8 mouse cellular contexts compared by ENCODE assay signal in the genomic region with DNA sequence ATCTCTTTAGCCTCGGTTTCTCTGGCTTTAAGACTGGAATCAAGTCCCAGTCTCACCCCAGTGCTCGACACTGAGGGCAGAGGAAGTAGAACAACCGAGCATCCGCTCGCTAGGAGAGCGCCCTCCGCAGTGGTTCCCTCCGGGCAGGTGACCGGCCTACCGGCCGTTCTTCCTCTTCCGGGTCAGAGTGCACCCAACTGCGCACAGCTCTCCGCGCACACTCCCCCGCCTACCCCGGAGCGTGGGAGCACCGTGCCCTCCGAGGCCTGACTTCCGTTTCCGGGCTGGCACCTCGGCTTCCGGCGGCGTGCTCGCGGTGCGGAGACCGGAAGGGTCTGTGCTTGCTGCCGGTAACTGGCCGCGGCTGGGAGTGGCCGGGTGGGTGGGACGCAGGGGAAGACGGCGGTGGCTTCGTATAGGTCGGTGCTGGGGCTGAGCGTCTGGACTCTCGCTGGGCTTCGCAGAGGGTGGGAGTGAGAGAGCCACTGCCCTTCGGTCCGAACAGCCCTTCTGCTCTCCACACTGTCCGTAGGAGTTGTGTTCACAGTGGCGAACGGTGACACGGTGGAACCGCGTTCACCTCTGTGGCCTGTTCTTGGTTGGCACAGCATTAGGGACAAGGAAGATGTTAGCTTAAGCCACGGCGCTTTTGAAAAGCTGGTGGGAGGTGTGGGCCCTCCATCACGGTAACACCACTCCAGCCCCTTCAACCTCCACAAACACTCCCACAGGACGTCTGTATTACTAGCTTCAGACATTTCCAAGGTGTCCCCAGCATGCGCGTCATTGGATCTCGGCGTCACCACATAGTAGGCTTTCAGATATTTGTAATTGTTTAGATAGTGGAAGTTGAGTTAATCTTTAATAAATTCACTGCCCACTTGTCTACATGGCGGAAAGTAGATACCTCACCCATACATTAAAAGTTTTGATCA. TPM values are rescaled to one million over a fixed set of nuclear protein-coding genes. Genes with fewer than 3 reads are reported as not detected.
DNase-seq lines count a peak whose midpoint lies in the region; ATAC-seq and TF ChIP-seq lines count a peak whose summit lies in the region.

A gene (plus strand): TSS at position 185 of the 935 bp plus-strand sequence.

- peaks cover 31% of the 10 kb centered on the region for H3K36me3 ChIP-seq in C2C12 (ENCODE audit: control insufficient read depth, insufficient read depth)
- H3K36me3 ChIP-seq in erythroblast, embryonic 14.5 days (ENCODE audit: control insufficient read depth) = peaks cover 30% of the 10 kb centered on the region
- H3K36me3 ChIP-seq in heart, embryonic 12.5 days = peaks cover 28% of the 10 kb centered on the region
- peaks cover 4% of the 10 kb centered on the region; the same call in 1 of the 2 replicates for H3K36me3 ChIP-seq in kidney, postnatal 0 days (ENCODE audit: insufficient read depth, low read length)
- H3K36me3 ChIP-seq in liver, embryonic 11.5 days (ENCODE audit: control insufficient read depth, insufficient read depth, low read length) = peaks cover 12% of the 10 kb centered on the region
- peaks cover 18% of the 10 kb centered on the region for H3K36me3 ChIP-seq in stomach, embryonic 14.5 days (ENCODE audit: control insufficient read depth, insufficient read depth, low read length)

- H3ac ChIP-seq in C2C12 (ENCODE audit: control insufficient read depth, insufficient read length, low read depth) = peak within 1 kb of the TSS; percentile 98

- H3K79me3 ChIP-seq in C2C12 (ENCODE audit: low read depth) = peaks cover 17% of the 10 kb centered on the region

- peak; percentile 100 for ATAC-seq in heart, embryonic 12.5 days (ENCODE audit: insufficient number of reproducible peaks, low FRiP score)
- ATAC-seq in kidney, postnatal 0 days (replicated peaks; ENCODE audit: low FRiP score, low read depth) = peak; percentile 100
- peak; percentile 96 for ATAC-seq in liver, embryonic 11.5 days (replicated peaks; ENCODE audit: low FRiP score)
- ATAC-seq in stomach, embryonic 14.5 days (ENCODE audit: insufficient number of reproducible peaks, insufficient read depth, low FRiP score, low read depth) = peak; percentile 100

- H3K79me2 ChIP-seq in C2C12 (ENCODE audit: control insufficient read depth, insufficient read depth) = peaks cover 40% of the 10 kb centered on the region

- under 1% methylated on average over 59 of the region's 59 CpGs for WGBS in heart, embryonic 12.5 days
- WGBS in kidney, postnatal 0 days = under 1% methylated on average over 59 of the region's 59 CpGs
- WGBS in liver, embryonic 11.5 days = under 1% methylated on average over 59 of the region's 59 CpGs
- under 1% methylated on average over 59 of the region's 59 CpGs for WGBS in stomach, embryonic 14.5 days

- TF ChIP-seq CTCF in C2C12 (IDR thresholded peaks at IDR 0.05; ENCODE audit: control insufficient read depth, insufficient read depth, insufficient read length) = no peak
- no peak for TF ChIP-seq CTCF in brain, embryonic 14.5 days (IDR thresholded peaks at IDR 0.05; ENCODE audit: borderline replicate concordance, extremely low read depth, insufficient read depth, insufficient read length)
- TF ChIP-seq CTCF in kidney, postnatal 0 days (IDR thresholded peaks at IDR 0.05; ENCODE audit: low read depth) = peak; percentile 13; the same call in 1 of the 2 replicates

- TF ChIP-seq POLR2A in brain, embryonic 14.5 days (IDR thresholded peaks at IDR 0.05; ENCODE audit: borderline replicate concordance, extremely low read depth, insufficient read depth, insufficient read length, poor library complexity, severe bottlenecking) = peak; percentile 91; the same call in 1 of the 2 replicates

- peaks cover 67% of the 10 kb centered on the region for H3K4me1 ChIP-seq in erythroblast, embryonic 14.5 days (ENCODE audit: control insufficient read depth)
- peaks cover 15% of the 10 kb centered on the region for H3K4me1 ChIP-seq in heart, embryonic 12.5 days (replicated peaks)
- H3K4me1 ChIP-seq in kidney, postnatal 0 days (replicated peaks; ENCODE audit: insufficient read depth, low read length) = no peaks in the 10 kb centered on the region
- peaks cover 35% of the 10 kb centered on the region for H3K4me1 ChIP-seq in liver, embryonic 11.5 days (replicated peaks; ENCODE audit: control insufficient read depth, insufficient read depth, low read length)
- H3K4me1 ChIP-seq in stomach, embryonic 14.5 days (ENCODE audit: control insufficient read depth, insufficient read depth, low read length) = peaks cover 10% of the 10 kb centered on the region; the same call in 1 of the 2 replicates

- peak within 1 kb of the TSS; percentile 87 for H3K9ac ChIP-seq in heart, embryonic 12.5 days
- peak within 1 kb of the TSS; percentile 74 for H3K9ac ChIP-seq in kidney, postnatal 0 days (ENCODE audit: low read depth, low read length)
- peak within 1 kb of the TSS; percentile 76 for H3K9ac ChIP-seq in liver, embryonic 11.5 days (ENCODE audit: low read depth, low read length)
- H3K9ac ChIP-seq in stomach, embryonic 14.5 days (replicated peaks; ENCODE audit: low read depth, low read length) = peak within 1 kb of the TSS; percentile 67

- H3K27me3 ChIP-seq in C2C12 (ENCODE audit: control insufficient read depth, insufficient read depth, insufficient read length) = no peaks in the 10 kb centered on the region
- no peaks in the 10 kb centered on the region for H3K27me3 ChIP-seq in erythroblast, embryonic 14.5 days (ENCODE audit: control insufficient read depth)
- no peaks in the 10 kb centered on the region for H3K27me3 ChIP-seq in heart, embryonic 12.5 days (replicated peaks)
- no peaks in the 10 kb centered on the region for H3K27me3 ChIP-seq in kidney, postnatal 0 days (ENCODE audit: insufficient read depth, low read length)
- no peaks in the 10 kb centered on the region for H3K27me3 ChIP-seq in liver, embryonic 11.5 days (replicated peaks; ENCODE audit: control insufficient read depth, insufficient read depth, low read length)
- H3K27me3 ChIP-seq in stomach, embryonic 14.5 days (ENCODE audit: control insufficient read depth, insufficient read depth, low read length) = no peaks in the 10 kb centered on the region

- no peaks in the 10 kb centered on the region for H3K9me3 ChIP-seq in erythroblast, embryonic 14.5 days (ENCODE audit: control insufficient read depth, low read length)
- no peaks in the 10 kb centered on the region for H3K9me3 ChIP-seq in heart, embryonic 12.5 days (replicated peaks)
- H3K9me3 ChIP-seq in kidney, postnatal 0 days (replicated peaks; ENCODE audit: low read length) = no peaks in the 10 kb centered on the region
- no peaks in the 10 kb centered on the region for H3K9me3 ChIP-seq in liver, embryonic 11.5 days (ENCODE audit: control insufficient read depth, low read length)
- no peaks in the 10 kb centered on the region for H3K9me3 ChIP-seq in stomach, embryonic 14.5 days (ENCODE audit: control insufficient read depth, low read depth, low read length)

- peak within 1 kb of the TSS; percentile 92 for H3K4me3 ChIP-seq in C2C12 (ENCODE audit: insufficient read depth, poor library complexity, severe bottlenecking)
- peak within 1 kb of the TSS; percentile 70 for H3K4me3 ChIP-seq in erythroblast, embryonic 14.5 days (replicated peaks)
- H3K4me3 ChIP-seq in heart, embryonic 12.5 days = peak within 1 kb of the TSS; percentile 79
- peak within 1 kb of the TSS; percentile 57 for H3K4me3 ChIP-seq in kidney, postnatal 0 days (replicated peaks; ENCODE audit: low read depth, low read length)
- H3K4me3 ChIP-seq in liver, embryonic 11.5 days (ENCODE audit: low read depth, low read length) = peak within 1 kb of the TSS; percentile 69
- peak within 1 kb of the TSS; percentile 76 for H3K4me3 ChIP-seq in stomach, embryonic 14.5 days (ENCODE audit: low read depth, low read length)

- peak within 1 kb of the TSS; percentile 85 for H3K4me2 ChIP-seq in heart, embryonic 12.5 days
- H3K4me2 ChIP-seq in kidney, postnatal 0 days (ENCODE audit: low read length) = peak within 1 kb of the TSS; percentile 70
- H3K4me2 ChIP-seq in liver, embryonic 11.5 days = peak within 1 kb of the TSS; percentile 75
- peak within 1 kb of the TSS; percentile 85 for H3K4me2 ChIP-seq in stomach, embryonic 14.5 days (replicated peaks; ENCODE audit: low read depth, low read length)

- DNase-seq in brain, embryonic 14.5 days (ENCODE audit: low read depth) = peak; percentile 99
- DNase-seq in kidney, postnatal 0 days (ENCODE audit: low spot score) = peak; percentile 97
- DNase-seq in liver, embryonic 11.5 days (ENCODE audit: low spot score) = peak; percentile 99
- DNase-seq in naive thymus-derived CD4-positive, alpha-beta T cell, adult 2 months (ENCODE audit: low read depth) = peak; percentile 98

- H3K27ac ChIP-seq in heart, embryonic 12.5 days (ENCODE audit: poor library complexity, severe bottlenecking) = peak within 1 kb of the TSS; percentile 91
- peak within 1 kb of the TSS; percentile 94 for H3K27ac ChIP-seq in kidney, postnatal 0 days
- H3K27ac ChIP-seq in liver, embryonic 11.5 days (ENCODE audit: low read depth, low read length) = peak within 1 kb of the TSS; percentile 93
- H3K27ac ChIP-seq in stomach, embryonic 14.5 days (ENCODE audit: low read length) = peak within 1 kb of the TSS; percentile 89

TF ChIP-seq in C2C12, 6 proteins besides CTCF, POLR2A, EP300 and RAD21:
- no peak for TF ChIP-seq MYOD1 (IDR thresholded peaks at IDR 0.05; ENCODE audit: control insufficient read depth, insufficient read length, low read depth)
- TF ChIP-seq MAX (IDR thresholded peaks at IDR 0.05) = peak; percentile 94
- no peak for TF ChIP-seq FOSL1 (IDR thresholded peaks at IDR 0.05; ENCODE audit: insufficient read depth, low read length, poor library complexity, severe bottlenecking)
- TF ChIP-seq USF1 (IDR thresholded peaks at IDR 0.05; ENCODE audit: low read depth) = peak; percentile 81
- TF ChIP-seq MYOG (IDR thresholded peaks at IDR 0.05; ENCODE audit: control insufficient read depth, extremely low read depth, insufficient read length) = no peak
- TF ChIP-seq CEBPB (IDR thresholded peaks at IDR 0.05; ENCODE audit: low read depth) = no peak

RNA-seq across cellular contexts. Expression of the gene that starts here (rescaled TPM):
- polyA plus RNA-seq in C2C12 (2012; fragmentation: generic; extraction: Trizol) = 18.8 TPM
- polyA plus RNA-seq in brain, embryonic 14.5 days (2012; rRNA removed) = 28.5 and 29.4 TPM in 2 replicates
- polyA plus RNA-seq in erythroblast, embryonic 14.5 days (2012) = 0.25 and 0.34 TPM in 2 replicates
- polyA plus RNA-seq in heart, embryonic 12.5 days (2016; fragmentation: Nextera tagmentation; extraction: Ambion mirVana) = 41.5 and 46.5 TPM in 2 replicates
- polyA plus RNA-seq in kidney, postnatal 0 days (2015; fragmentation: Nextera tagmentation; extraction: Ambion mirVana) = 41.5 and 42.1 TPM in 2 replicates
- polyA plus RNA-seq in liver, embryonic 11.5 days (2014; fragmentation: Nextera tagmentation; extraction: Ambion mirVana) = 70.5 and 72.5 TPM in 2 replicates
- 42.6 and 47.0 TPM in 2 replicates for polyA plus RNA-seq in stomach, embryonic 14.5 days (2014; fragmentation: Nextera tagmentation; extraction: Ambion mirVana)

Comparison
In these comparisons a context has a peak if more than half of its experiments do, and no peak if none do; other contexts are left out.
1. Peak in every context shown above with its lines: DNase-seq, ATAC-seq, H3K4me3 ChIP-seq and H3K27ac ChIP-seq.
2. RNA of the gene that starts here (polyA plus RNA-seq): 70.5 to 72.5 TPM in liver, embryonic 11.5 days, 42.6 to 47.0 TPM in stomach, embryonic 14.5 days, 41.5 to 46.5 TPM in heart, embryonic 12.5 days, 41.5 to 42.1 TPM in kidney, postnatal 0 days, 28.5 to 29.4 TPM in brain, embryonic 14.5 days and 18.8 TPM in C2C12 (single experiment); 0.25 to 0.34 TPM in erythroblast, embryonic 14.5 days; every median in the first group is over 10 times any median in the second.